Mouse (Mus musculus) layer of hippocampus, postnatal 25 days (tissue): ENCODE results near the gene Nrp2. TPM values are rescaled to one million over a fixed set of nuclear protein-coding genes. Genes with fewer than 3 reads are reported as not detected.

Source experiments
- DNase-seq, 2 experiments: peaks; one replicate each; pipeline ENCODE4 v3.0.0; 2022; ENCODE audit warnings: mixed read lengths in 2 of 2, low spot score in 1 of 2; ENCODE audit errors: extremely low spot score in 1 of 2
- total RNA-seq, 2 experiments: library from RNA; stranded (reverse); gene quantifications; 2 replicates each; pipeline ENCODE4 v1.2.3; 2021

Gene Nrp2
- total RNA-seq, 2 experiments from 2014 or later: 53.0 to 65.4 TPM

DNA sequence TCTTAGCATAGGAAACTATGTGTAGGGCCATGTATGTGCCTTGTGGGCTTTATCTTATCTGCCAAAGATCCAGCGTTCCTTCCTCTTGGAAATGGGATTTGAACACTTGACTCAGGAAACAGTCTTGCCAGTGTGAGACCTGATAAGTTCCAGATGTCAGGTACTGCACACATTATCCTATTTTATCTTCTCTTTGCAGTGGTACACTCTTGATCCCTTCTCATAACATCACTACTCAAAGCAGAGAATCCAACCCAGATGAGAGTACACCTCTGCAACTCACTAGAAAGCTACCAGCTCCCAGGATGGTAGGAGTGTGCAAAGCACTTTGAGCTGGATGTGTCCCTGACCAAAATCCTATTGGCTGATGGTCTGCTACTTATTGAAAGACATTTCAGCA, 100.5 kb downstream of the Nrp2 start:
- no peak for DNase-seq

- DNase-seq: no peak
Measured at GRCm38 (mm10) chr1:62806014-62806413, 102.9 kb downstream of the Nrp2 start.

DNA sequence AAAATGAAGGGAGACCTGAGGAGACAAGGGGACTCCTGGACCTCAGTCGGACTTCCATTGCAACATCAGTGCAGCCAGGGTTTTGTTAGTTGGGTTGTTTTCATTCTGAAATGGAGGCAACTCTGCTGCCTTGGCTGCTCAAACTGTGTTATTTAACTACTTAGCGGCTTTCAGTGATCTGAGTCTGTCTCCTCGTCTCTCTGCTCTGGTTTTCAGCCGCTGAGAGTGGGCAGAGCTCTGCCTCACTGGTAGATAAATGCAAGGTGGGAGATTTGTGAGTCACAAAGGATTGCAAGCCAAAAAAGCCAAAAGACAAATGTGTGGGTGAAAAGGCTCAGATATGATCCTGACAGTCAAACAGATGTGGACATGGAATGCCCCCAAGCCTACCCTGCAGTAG, 105.3 kb downstream of the Nrp2 start:
- DNase-seq: no peak

DNA sequence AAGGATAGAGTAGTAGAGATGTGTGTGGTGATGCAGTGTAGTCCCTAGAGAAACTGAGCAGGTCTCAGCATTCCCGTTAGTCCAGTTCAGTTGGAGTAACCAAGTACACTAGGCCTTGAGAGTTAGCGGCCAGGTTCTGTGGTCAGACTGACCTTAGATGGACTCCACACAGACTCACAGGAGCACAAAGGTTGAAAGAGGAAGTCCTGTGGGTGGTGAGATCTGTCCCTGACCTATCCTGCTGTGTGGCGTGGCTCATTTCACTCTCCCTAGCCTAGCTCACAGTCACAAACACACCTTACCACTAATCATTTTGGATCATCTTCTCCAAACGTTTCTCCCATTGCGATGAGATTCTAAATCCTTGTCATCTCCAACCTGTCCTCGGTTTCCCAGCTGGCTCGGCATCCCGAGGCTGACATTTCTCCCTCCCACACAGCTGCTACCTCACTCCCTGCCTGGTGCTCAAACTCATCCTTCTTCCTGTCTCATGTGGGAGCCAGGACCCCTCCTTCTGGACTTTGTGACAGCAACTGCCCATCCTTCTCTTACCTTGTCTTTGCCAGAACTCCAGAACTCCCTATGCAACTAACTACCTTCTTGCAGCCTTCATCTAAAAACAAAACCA, 106.6 kb downstream of the Nrp2 start:
- DNase-seq: no peak

DNA sequence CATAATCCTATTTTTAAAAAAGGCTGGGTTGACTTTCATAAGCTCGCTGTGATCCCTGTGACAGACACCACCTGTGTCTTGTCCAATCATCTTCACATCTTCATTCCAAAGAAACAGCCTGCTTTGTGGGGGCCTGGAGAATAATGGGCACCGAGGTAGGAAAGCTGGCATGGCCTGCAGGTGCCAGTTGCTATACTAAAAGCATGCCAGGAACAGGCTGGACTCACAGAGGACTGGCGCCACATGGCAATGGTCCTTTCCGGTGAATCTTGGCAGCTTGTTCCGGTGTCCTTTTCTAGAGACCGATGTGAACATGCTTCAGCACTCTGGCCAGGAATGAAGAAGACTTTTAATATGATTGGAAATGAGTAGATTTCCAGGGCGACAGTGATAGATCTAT, 108.1 kb downstream of the Nrp2 start:
- no peak for DNase-seq

- DNase-seq: no peak
Measured at GRCm38 (mm10) chr1:62812701-62813684, 109.9 kb downstream of the Nrp2 start.

- no peak for DNase-seq
Measured at GRCm38 (mm10) chr1:62813938-62814337, 110.9 kb downstream of the Nrp2 start.

- DNase-seq: no peak
Measured at GRCm38 (mm10) chr1:62817566-62817965, 114.5 kb downstream of the Nrp2 start.

DNA sequence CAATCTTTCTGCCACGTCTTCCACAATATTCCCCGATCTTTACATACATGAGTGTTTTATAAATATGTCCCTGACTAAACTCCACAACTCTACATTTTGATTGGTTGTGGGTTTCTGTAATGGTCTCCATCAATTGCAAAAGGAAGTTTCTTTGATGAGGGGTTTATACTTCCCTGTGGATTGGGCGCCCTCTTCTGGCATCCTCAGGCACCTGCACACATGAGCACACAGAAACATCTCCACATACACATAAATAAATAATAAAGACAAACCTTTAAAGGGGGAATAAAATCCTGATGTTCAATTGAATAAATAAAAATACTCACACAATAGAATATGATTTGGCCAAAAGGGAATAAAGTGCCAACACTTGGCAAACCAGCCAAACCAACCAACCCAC, 117.1 kb downstream of the Nrp2 start:
- no peak for DNase-seq

- no peak for DNase-seq
Measured at GRCm38 (mm10) chr1:62821509-62822398, 118.7 kb downstream of the Nrp2 start.

GRCm38 (mm10) chr1:62823549-62824195, 120.6 kb downstream of the Nrp2 start:
- DNase-seq: no peak

- DNase-seq: no peak
Measured at GRCm38 (mm10) chr1:62825822-62826765, 123.0 kb downstream of the Nrp2 start.

DNA sequence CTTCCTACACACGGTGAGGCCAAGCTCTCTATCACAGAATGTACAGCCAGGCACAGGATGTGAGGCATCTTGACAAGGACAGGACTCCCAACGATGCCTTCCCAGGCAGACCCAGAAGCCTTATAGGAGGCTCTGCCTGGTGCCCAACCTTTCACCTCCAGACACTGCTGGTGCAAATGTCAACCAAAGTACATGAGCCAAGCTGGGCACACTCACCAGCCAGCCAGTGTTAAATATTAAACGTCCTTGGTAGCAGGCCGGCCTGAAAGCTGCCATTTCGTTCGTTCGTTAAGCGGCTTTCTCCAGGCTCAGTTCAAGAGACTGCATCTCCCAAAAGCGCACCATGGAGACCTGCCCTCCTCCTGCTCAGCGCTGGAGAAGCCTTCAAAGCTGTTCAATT, 124.2 kb downstream of the Nrp2 start:
- DNase-seq: no peak

GRCm38 (mm10) chr1:62828156-62828555, 125.1 kb downstream of the Nrp2 start:
- DNase-seq: no peak

GRCm38 (mm10) chr1:62829690-62830417, 126.8 kb downstream of the Nrp2 start:
- no peak for DNase-seq

DNA sequence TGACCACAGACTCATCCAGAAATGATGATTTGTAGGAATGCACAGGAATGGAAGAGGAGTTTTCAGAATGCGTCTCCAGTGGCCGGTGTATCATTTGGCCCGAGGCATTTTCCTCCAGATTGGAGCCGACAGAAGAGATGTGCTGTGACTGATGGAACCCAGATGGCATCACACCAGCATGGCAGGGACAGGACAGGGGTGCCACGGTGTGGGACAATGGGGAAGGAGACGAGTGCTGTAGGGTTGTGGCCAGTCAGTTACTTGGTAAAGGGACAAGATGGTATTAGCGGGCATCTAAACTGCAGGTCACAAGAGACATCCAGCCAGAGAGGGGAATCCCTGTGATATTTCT, 127.3 kb downstream of the Nrp2 start:
- no peak for DNase-seq

GRCm38 (mm10) chr1:62831725-62832455, 128.8 kb downstream of the Nrp2 start:
- no peak for DNase-seq

- no peak for DNase-seq
Measured at GRCm38 (mm10) chr1:62833356-62833755, 130.3 kb downstream of the Nrp2 start.
